Mouse (Mus musculus): Measurements from ENCODE around the gene Phf5a. TPM values are rescaled to one million over a fixed set of nuclear protein-coding genes. Genes with fewer than 3 reads are reported as not detected.

The Phf5a gene
- total RNA-seq, 4 experiments from 2014 or later, result 38.1 to 43.5 (median 38.2) TPM

- DNase-seq (ENCODE audit: low spot score in 2 of 2), result no peak
These were observed 22.6 kb downstream of the Phf5a start for GRCm38 (mm10) chr15:81849104-81849503.

GRCm38 (mm10) chr15:81848301-81848700 is 23.4 kb downstream of the Phf5a start:
- DNase-seq (ENCODE audit: low spot score in 2 of 2), result no peak

- DNase-seq (ENCODE audit: low spot score in 2 of 2), result no peak
These were observed 23.9 kb downstream of the Phf5a start for GRCm38 (mm10) chr15:81847861-81848260.

- no peak for DNase-seq (ENCODE audit: low spot score in 2 of 2)
These were observed 24.6 kb downstream of the Phf5a start for GRCm38 (mm10) chr15:81847161-81847560.

- DNase-seq (ENCODE audit: low spot score in 2 of 2), result no peak
These were observed 25.0 kb downstream of the Phf5a start for GRCm38 (mm10) chr15:81846755-81847154.

- no peak for DNase-seq (ENCODE audit: low spot score in 2 of 2)
These were observed 26.0 kb downstream of the Phf5a start for GRCm38 (mm10) chr15:81845724-81846123.

GRCm38 (mm10) chr15:81845033-81845625 is 26.6 kb downstream of the Phf5a start:
- DNase-seq (ENCODE audit: low spot score in 2 of 2), result no peak

- no peak for DNase-seq (ENCODE audit: low spot score in 2 of 2)
These were observed 29.4 kb downstream of the Phf5a start for GRCm38 (mm10) chr15:81842275-81842674.

GRCm38 (mm10) chr15:81840306-81840705 is 31.4 kb downstream of the Phf5a start:
- no peak for DNase-seq (ENCODE audit: low spot score in 2 of 2)

GRCm38 (mm10) chr15:81839634-81840033 is 32.1 kb downstream of the Phf5a start:
- DNase-seq (ENCODE audit: low spot score in 2 of 2), result peak in 1 of 2 experiments; percentile 86

GRCm38 (mm10) chr15:81838554-81839235 is 33.0 kb downstream of the Phf5a start:
- no peak for DNase-seq (ENCODE audit: low spot score in 2 of 2)

GRCm38 (mm10) chr15:81836966-81837920 is 34.5 kb downstream of the Phf5a start:
- no peak for DNase-seq (ENCODE audit: low spot score in 2 of 2)

- peak; percentile 75 to 95 for DNase-seq (ENCODE audit: low spot score in 2 of 2)
These were observed 35.4 kb downstream of the Phf5a start for GRCm38 (mm10) chr15:81836124-81836821.

GRCm38 (mm10) chr15:81835007-81835880 is 36.5 kb downstream of the Phf5a start:
- DNase-seq (ENCODE audit: low spot score in 2 of 2), result no peak

GRCm38 (mm10) chr15:81834171-81834841 is 37.4 kb downstream of the Phf5a start:
- no peak for DNase-seq (ENCODE audit: low spot score in 2 of 2)

- no peak for DNase-seq (ENCODE audit: low spot score in 2 of 2)
These were observed 38.2 kb downstream of the Phf5a start for GRCm38 (mm10) chr15:81833481-81833880.

- DNase-seq (ENCODE audit: low spot score in 2 of 2), result no peak
These were observed 39.5 kb downstream of the Phf5a start for GRCm38 (mm10) chr15:81832219-81832618.

- peak; percentile 73 to 80 for DNase-seq (ENCODE audit: low spot score in 2 of 2)
These were observed 40.4 kb downstream of the Phf5a start for GRCm38 (mm10) chr15:81831136-81831825.

- DNase-seq (ENCODE audit: low spot score in 2 of 2), result no peak
These were observed 41.2 kb downstream of the Phf5a start for GRCm38 (mm10) chr15:81830530-81830929.

All from left cerebral cortex, adult 8-10 months (tissue).